Mouse (Mus musculus): ENCODE data around the gene Gm14308. TPM values are rescaled to one million over a fixed set of nuclear protein-coding genes. Genes with fewer than 3 reads are reported as not detected.

The Gm14308 gene
- 2.6 and 3.6 TPM in 2 replicates for polyA plus RNA-seq (2012; rRNA removed)

GRCm38 (mm10) chr2:176636244-176636643 lies at the start of gene Gm14308:
Gene Gm14308, minus strand, starts transcription at chr2:176636344.

GRCm38 (mm10) chr2:176670222-176670621 lies 34.1 kb upstream of the Gm14308 start, which contains the start of gene Zfp973:
Gene Zfp973, plus strand, starts transcription at chr2:176670522.

Other genes starting within 250 kb of the Gm14308 start
- gene Gm14435, start 212.8 kb downstream of the Gm14308 start, polyA plus RNA-seq (2012; rRNA removed) = 0.36 and 0.51 TPM in 2 replicates
- gene Gm14434, start 149.6 kb downstream of the Gm14308 start, polyA plus RNA-seq (2012; rRNA removed) = 1.4 and 1.5 TPM in 2 replicates
- not detected in 2 replicates for gene Zfp967, start 115.3 kb downstream of the Gm14308 start, polyA plus RNA-seq (2012; rRNA removed)
- gene Zfp973, start 34.2 kb upstream of the Gm14308 start, polyA plus RNA-seq (2012; rRNA removed) = 2.4 and 2.7 TPM in 2 replicates
- gene Gm14305, start 72.0 kb upstream of the Gm14308 start, polyA plus RNA-seq (2012; rRNA removed) = 3.4 TPM in 2 replicates
- 2.4 and 2.6 TPM in 2 replicates for gene Gm14295, start 162.3 kb upstream of the Gm14308 start, polyA plus RNA-seq (2012; rRNA removed)
- not detected in 2 replicates for gene Gm14408, start 194.8 kb upstream of the Gm14308 start, polyA plus RNA-seq (2012; rRNA removed)